Mouse (Mus musculus) urinary bladder, postnatal 10 days (tissue): ENCODE results near the gene H2-DMb1.
A peak's percentile ranks its signal among the peaks of the same experiment; 100 is the strongest.

ENCODE experiments used
- DNase-seq: peaks from one replicate; pipeline ENCODE4 v3.0.0; 2022; ENCODE audit warnings: low spot score

The H2-DMb1 gene

GRCm38 (mm10) chr17:34144960-34145371, 7.9 kb upstream of the H2-DMb1 start:
- no peak for DNase-seq

- DNase-seq: no peak
Measured at GRCm38 (mm10) chr17:34155534-34155933, 2.7 kb downstream of the H2-DMb1 start.

- no peak for DNase-seq
Measured at GRCm38 (mm10) chr17:34164202-34164895, 11.5 kb downstream of the H2-DMb1 start.

- no peak for DNase-seq
Measured at GRCm38 (mm10) chr17:34165033-34165730, 12.3 kb downstream of the H2-DMb1 start.

GRCm38 (mm10) chr17:34169279-34169678, 16.4 kb downstream of the H2-DMb1 start:
- DNase-seq: no peak

GRCm38 (mm10) chr17:34170487-34170876, 17.6 kb downstream of the H2-DMb1 start:
- DNase-seq: no peak

- DNase-seq: peak; percentile 57
Measured at GRCm38 (mm10) chr17:34170877-34171498, 18.1 kb downstream of the H2-DMb1 start.

GRCm38 (mm10) chr17:34172528-34172927, 19.7 kb downstream of the H2-DMb1 start:
- DNase-seq: no peak

GRCm38 (mm10) chr17:34174075-34174474, 21.2 kb downstream of the H2-DMb1 start:
- no peak for DNase-seq

- no peak for DNase-seq
Measured at GRCm38 (mm10) chr17:34177179-34177578, 24.3 kb downstream of the H2-DMb1 start.

GRCm38 (mm10) chr17:34179019-34179418, 26.1 kb downstream of the H2-DMb1 start:
- no peak for DNase-seq

- no peak for DNase-seq
Measured at GRCm38 (mm10) chr17:34179913-34180859, 27.3 kb downstream of the H2-DMb1 start.

GRCm38 (mm10) chr17:34183564-34184219, 30.8 kb downstream of the H2-DMb1 start:
- DNase-seq: no peak

GRCm38 (mm10) chr17:34185526-34185925, 32.7 kb downstream of the H2-DMb1 start:
- DNase-seq: no peak

GRCm38 (mm10) chr17:34186885-34187260, 34.0 kb downstream of the H2-DMb1 start:
- DNase-seq: no peak

- peak; percentile 95 for DNase-seq
Measured at GRCm38 (mm10) chr17:34187261-34187916, 34.5 kb downstream of the H2-DMb1 start, which contains the start of the genes Tap1 and Psmb9. Gene Tap1, plus strand, starts transcription at chr17:34187553. Gene Psmb9, minus strand, starts transcription at chr17:34187764.

- no peak for DNase-seq
Measured at GRCm38 (mm10) chr17:34188010-34188409, 35.1 kb downstream of the H2-DMb1 start.

- no peak for DNase-seq
Measured at GRCm38 (mm10) chr17:34188986-34189385, 36.1 kb downstream of the H2-DMb1 start.

GRCm38 (mm10) chr17:34192852-34193251, 40.0 kb downstream of the H2-DMb1 start:
- DNase-seq: no peak

- DNase-seq: no peak
Measured at GRCm38 (mm10) chr17:34193468-34193867, 40.6 kb downstream of the H2-DMb1 start.

- DNase-seq: no peak
Measured at GRCm38 (mm10) chr17:34194723-34195122, 41.9 kb downstream of the H2-DMb1 start.
